Mouse (Mus musculus) B cell, adult 2 months (primary cell): ENCODE results near the gene Vmn1r152.
"Not testable (repeated sequence)": the region's sequence is repeated elsewhere in the genome, so short reads cannot be mapped to it uniquely, and the experiment has no call there.

Source experiments
- DNase-seq, 2 experiments: peaks; one replicate each; pipeline ENCODE4 v3.0.0; 2022

Vmn1r152 gene

GRCm38 (mm10) chr7:22522667-22523066 is at the start of gene Vmn1r152:
Gene Vmn1r152, plus strand, starts transcription at chr7:22522967.
- DNase-seq: not testable (repeated sequence)

GRCm38 (mm10) chr7:22499578-22499977 is 23.2 kb upstream of the Vmn1r152 start, which contains the start of gene Vmn1r151:
Gene Vmn1r151, minus strand, starts transcription at chr7:22499678.
- DNase-seq: not testable (repeated sequence)

- DNase-seq: not testable (repeated sequence)
These were observed 12.0 kb downstream of the Vmn1r152 start, which contains the start of gene Gm8677 for GRCm38 (mm10) chr7:22534787-22535186. Gene Gm8677, minus strand, starts transcription at chr7:22534887.

GRCm38 (mm10) chr7:22565243-22565642 is 42.5 kb downstream of the Vmn1r152 start, which contains the start of gene Gm4201:
Gene Gm4201, minus strand, starts transcription at chr7:22565343.
- DNase-seq: not testable (repeated sequence)
